Comparison of ENCODE assay signal across 9 mouse cellular contexts in the genomic region with DNA sequence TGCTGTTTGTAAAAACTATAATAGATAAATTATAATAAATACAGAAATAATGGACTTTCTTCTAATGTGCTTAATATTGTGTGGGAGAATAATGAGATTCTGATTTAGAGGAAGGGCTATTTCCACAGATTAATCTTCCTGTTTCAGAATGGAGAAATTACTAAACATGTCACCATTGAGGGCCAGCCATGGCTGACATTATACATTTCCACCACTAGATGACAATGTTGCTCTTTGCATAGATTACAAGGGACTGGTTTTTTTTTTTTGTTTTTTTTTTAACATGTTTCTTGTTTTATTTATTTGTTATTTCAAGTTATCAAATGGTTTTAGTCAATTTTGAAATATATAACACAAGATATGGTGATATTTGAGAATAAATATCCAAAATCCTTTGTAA.
DNase-seq lines count a peak whose midpoint lies in the region; ATAC-seq and TF ChIP-seq lines count a peak whose summit lies in the region.
"Had no signal": no experiment of that assay in that cellular context is flagged by ENCODE, and none has a peak within 500 bp of the region (broad histone marks: within the 10 kb centered on the region; RNA-seq: fewer than 3 reads in every experiment).

No protein-coding gene starts in this region.

- TF ChIP-seq EP300 in heart, adult 2 months (IDR thresholded peaks at IDR 0.05; ENCODE audit: insufficient read depth, low read depth, low read length) = no peak

- no peak overlapping the region for H3K27ac ChIP-seq in heart, adult 2 months
- no peak overlapping the region for H3K27ac ChIP-seq in heart, embryonic 11.5 days (ENCODE audit: low read depth, low read length)

- no peak for DNase-seq in heart, adult 2 months
- DNase-seq in lung, adult 2 months = no peak
- DNase-seq in lung, adult 18-20 months = no peak
- peak; percentile 4 for DNase-seq in R1 (ENCODE audit: low read depth, low spot score)
- DNase-seq in right cerebral cortex, postnatal 36 days (ENCODE audit: low spot score in 2 of 2) = no peak
- DNase-seq: heart, adult 11 months had no signal

- H3K4me1 ChIP-seq in heart, adult 2 months (ENCODE audit: control insufficient read depth, insufficient read depth, low read length) = no peaks in the 10 kb centered on the region
- H3K4me1 ChIP-seq in heart, embryonic 11.5 days (ENCODE audit: control insufficient read depth, insufficient read depth, low read length) = no peaks in the 10 kb centered on the region
- H3K4me1 ChIP-seq in lung, adult 2 months (ENCODE audit: control insufficient read depth, insufficient read depth, low read length) = no peaks in the 10 kb centered on the region

- intact Hi-C loops in heart, adult 2 months (cut with DNase I) = no loop called here

- H3K27me3 ChIP-seq in heart, adult 2 months (ENCODE audit: control insufficient read depth, insufficient read depth, low read length) = no peaks in the 10 kb centered on the region
- no peaks in the 10 kb centered on the region for H3K27me3 ChIP-seq in heart, embryonic 11.5 days (ENCODE audit: control insufficient read depth, insufficient read depth, low read length)

- no peak overlapping the region for H3K9ac ChIP-seq in heart, adult 2 months (ENCODE audit: low read depth, low read length)
- H3K9ac ChIP-seq in heart, embryonic 11.5 days (ENCODE audit: low read depth, low read length) = no peak overlapping the region

- no peak for TF ChIP-seq POLR2A in heart, adult 2 months (IDR thresholded peaks at IDR 0.05; ENCODE audit: insufficient read depth, low read depth, low read length)
- no peak for TF ChIP-seq POLR2A in lung, adult 2 months (IDR thresholded peaks at IDR 0.05; ENCODE audit: borderline replicate concordance, extremely low read depth, low read depth, low read length)

- H3K4me3 ChIP-seq in heart, adult 2 months = no peak overlapping the region
- no peak overlapping the region for H3K4me3 ChIP-seq in heart, embryonic 11.5 days (ENCODE audit: low read depth, low read length)
- H3K4me3 ChIP-seq in lung, adult 2 months (replicated peaks; ENCODE audit: extremely low read depth, low read depth, low read length) = no peak overlapping the region

- ATAC-seq in heart, embryonic 11.5 days (replicated peaks; ENCODE audit: insufficient number of reproducible peaks, low FRiP score, low TSS enrichment) = no peak
- peak; percentile 91 for ATAC-seq in megakaryocyte-erythroid progenitor cell, adult 5-6 weeks (replicated peaks; ENCODE audit: low FRiP score, low TSS enrichment, poor library complexity, severe bottlenecking)
- no peak for ATAC-seq in monocyte, adult 5-6 weeks (replicated peaks; ENCODE audit: insufficient number of reproducible peaks, low FRiP score, low TSS enrichment, poor library complexity, severe bottlenecking)

- H3K4me2 ChIP-seq in heart, embryonic 11.5 days = no peak overlapping the region

- TF ChIP-seq CTCF in heart, adult 2 months (IDR thresholded peaks at IDR 0.05) = peak; percentile 87
- peak; percentile 4; the same call in 1 of the 2 replicates for TF ChIP-seq CTCF in lung, adult 2 months (IDR thresholded peaks at IDR 0.05; ENCODE audit: insufficient read depth, low read length)

- H3K36me3 ChIP-seq in heart, adult 2 months (ENCODE audit: control insufficient read depth, insufficient read depth, low read length) = no peaks in the 10 kb centered on the region
- H3K36me3 ChIP-seq in heart, embryonic 11.5 days (ENCODE audit: control insufficient read depth, insufficient read depth, low read length) = no peaks in the 10 kb centered on the region

- no peaks in the 10 kb centered on the region for H3K9me3 ChIP-seq in heart, embryonic 11.5 days (replicated peaks; ENCODE audit: control insufficient read depth, low read length)

- H3K79me2 ChIP-seq in heart, adult 2 months (replicated peaks; ENCODE audit: control insufficient read depth, insufficient read depth, low read length) = no peaks in the 10 kb centered on the region
